In the genomic region with DNA sequence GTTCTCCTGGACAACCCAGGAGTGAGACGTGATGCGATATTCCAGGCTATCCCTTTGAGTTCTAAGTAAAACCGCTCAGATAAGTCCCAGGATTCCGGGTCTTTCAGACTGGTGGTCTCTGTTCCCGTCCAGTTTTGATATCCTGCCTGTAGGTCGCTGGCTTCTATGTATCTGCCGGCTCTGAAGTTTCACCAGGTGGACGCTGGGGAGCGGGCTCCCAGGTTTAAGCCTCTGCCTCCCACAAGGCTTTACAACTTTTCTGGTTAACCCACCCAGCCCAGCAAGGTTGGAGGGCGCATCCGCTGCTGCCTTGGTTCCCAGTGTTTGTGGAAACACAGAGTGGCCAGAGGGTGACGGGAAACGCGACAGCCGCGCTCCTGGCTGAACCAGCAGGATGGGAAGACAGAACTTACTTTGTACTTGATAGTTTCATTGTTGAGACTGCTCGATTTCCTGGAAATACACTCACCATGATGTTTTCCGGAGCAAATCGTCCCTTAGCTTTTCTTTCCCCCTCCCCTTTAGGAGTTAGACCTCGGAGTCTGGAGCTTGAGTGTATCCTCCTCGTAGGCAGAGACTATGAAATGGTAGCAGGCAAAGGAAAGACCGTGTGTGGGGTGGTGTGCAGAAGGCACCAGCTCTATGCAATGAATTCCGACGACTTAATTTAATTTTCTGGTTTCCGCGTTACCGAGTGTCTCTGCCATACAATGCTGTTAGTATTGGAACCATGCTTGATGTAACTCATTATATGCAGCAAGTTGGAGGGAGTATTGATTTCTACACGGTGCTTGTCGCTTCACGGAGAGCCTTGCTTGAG, we compare ENCODE assay signal across 8 mouse cellular contexts. TPM values are rescaled to one million over a fixed set of nuclear protein-coding genes. Genes with fewer than 3 reads are reported as not detected.
DNase-seq lines count a peak whose midpoint lies in the region; ATAC-seq and TF ChIP-seq lines count a peak whose summit lies in the region.

No protein-coding gene starts in this region.

- peak; percentile 45 for TF ChIP-seq CTCF in midbrain, postnatal 0 days (IDR thresholded peaks at IDR 0.05)

- peak overlapping the region; percentile 81 for H3K4me3 ChIP-seq in hindbrain, embryonic 16.5 days (ENCODE audit: low read length)
- H3K4me3 ChIP-seq in limb, embryonic 15.5 days = peak overlapping the region; percentile 71
- peak overlapping the region; percentile 66 for H3K4me3 ChIP-seq in midbrain, postnatal 0 days (ENCODE audit: low read depth, low read length)

- no peak for ATAC-seq in hindbrain, embryonic 16.5 days
- no peak for ATAC-seq in limb, embryonic 15.5 days (ENCODE audit: insufficient number of reproducible peaks, low FRiP score, low TSS enrichment, low read depth)
- ATAC-seq in midbrain, postnatal 0 days (ENCODE audit: low FRiP score) = no peak

- H3K4me2 ChIP-seq in hindbrain, embryonic 16.5 days (ENCODE audit: low read length) = peak overlapping the region; percentile 84
- peak overlapping the region; percentile 85 for H3K4me2 ChIP-seq in limb, embryonic 15.5 days
- peak overlapping the region; percentile 90 for H3K4me2 ChIP-seq in midbrain, postnatal 0 days (ENCODE audit: low read depth, low read length, poor library complexity, severe bottlenecking)

- H3K27ac ChIP-seq in hindbrain, embryonic 16.5 days (ENCODE audit: low read depth, low read length) = peak overlapping the region; percentile 92
- peak overlapping the region; percentile 92; the same call in 1 of the 2 replicates for H3K27ac ChIP-seq in limb, embryonic 15.5 days
- H3K27ac ChIP-seq in midbrain, postnatal 0 days (ENCODE audit: low read depth, low read length) = peak overlapping the region; percentile 72; the same call in 1 of the 2 replicates

- peak; percentile 2 to 10 for DNase-seq in cerebellum, adult 18-20 months
- no peak for DNase-seq in cerebellum, adult 9-10 months
- peak; percentile 32 for DNase-seq in brain, adult 2 months (ENCODE audit: low read depth, low spot score)
- DNase-seq in gastrocnemius, postnatal 10 days = peak; percentile 25
- DNase-seq in midbrain, postnatal 0 days (ENCODE audit: low spot score) = peak; percentile 46
- DNase-seq in urinary bladder, postnatal 36 days (ENCODE audit: low spot score in 2 of 2) = peak; percentile 17 to 25

- H3K36me3 ChIP-seq in hindbrain, embryonic 16.5 days (ENCODE audit: control insufficient read depth, insufficient read depth, low read length) = no peaks in the 10 kb centered on the region
- no peaks in the 10 kb centered on the region for H3K36me3 ChIP-seq in limb, embryonic 15.5 days
- H3K36me3 ChIP-seq in midbrain, postnatal 0 days (ENCODE audit: insufficient read depth, low read length) = no peaks in the 10 kb centered on the region

- H3K9ac ChIP-seq in hindbrain, embryonic 16.5 days (ENCODE audit: low read depth, low read length) = peak overlapping the region; percentile 85
- peak overlapping the region; percentile 77 for H3K9ac ChIP-seq in limb, embryonic 15.5 days
- H3K9ac ChIP-seq in midbrain, postnatal 0 days (replicated peaks; ENCODE audit: low read length, poor library complexity, severe bottlenecking) = peak overlapping the region; percentile 62

- no peaks in the 10 kb centered on the region for H3K9me3 ChIP-seq in hindbrain, embryonic 16.5 days (ENCODE audit: control insufficient read depth, low read length)
- H3K9me3 ChIP-seq in limb, embryonic 15.5 days = no peaks in the 10 kb centered on the region
- no peaks in the 10 kb centered on the region for H3K9me3 ChIP-seq in midbrain, postnatal 0 days (ENCODE audit: low read length)

- no peaks in the 10 kb centered on the region for H3K27me3 ChIP-seq in hindbrain, embryonic 16.5 days (replicated peaks; ENCODE audit: control insufficient read depth, insufficient read depth, low read length)
- H3K27me3 ChIP-seq in limb, embryonic 15.5 days = no peaks in the 10 kb centered on the region; the same call in 1 of the 2 replicates
- no peaks in the 10 kb centered on the region for H3K27me3 ChIP-seq in midbrain, postnatal 0 days (ENCODE audit: insufficient read depth, low read length)

- no peaks in the 10 kb centered on the region for H3K4me1 ChIP-seq in hindbrain, embryonic 16.5 days (ENCODE audit: control insufficient read depth, insufficient read depth, low read depth, low read length)
- peaks cover 5% of the 10 kb centered on the region; the same call in 1 of the 2 replicates for H3K4me1 ChIP-seq in limb, embryonic 15.5 days
- peaks cover 2% of the 10 kb centered on the region; the same call in 1 of the 2 replicates for H3K4me1 ChIP-seq in midbrain, postnatal 0 days (ENCODE audit: insufficient read depth, low read length)

- WGBS in hindbrain, embryonic 16.5 days = under 1% methylated on average over 30 of the region's 30 CpGs
- WGBS in limb, embryonic 15.5 days = 1% methylated on average over 30 of the region's 30 CpGs
- 1% methylated on average over 30 of the region's 30 CpGs for WGBS in midbrain, postnatal 0 days

RNA-seq across cellular contexts. Expression of a gene that starts 1.6 kb away (rescaled TPM):
- 10 to 100 TPM in 1 of 2 experiments, 1 to 10 TPM in 1; 9.4 to 14.2 TPM for total RNA-seq in gastrocnemius, postnatal 10 days (2021)
- 29.4 and 30.2 TPM in 2 replicates for polyA plus RNA-seq in hindbrain, embryonic 16.5 days (2015; fragmentation: Nextera tagmentation; extraction: Ambion mirVana)
- polyA plus RNA-seq in limb, embryonic 15.5 days (2015; fragmentation: Nextera tagmentation; extraction: Ambion mirVana) = 23.4 and 25.1 TPM in 2 replicates
- total RNA-seq in midbrain, postnatal 0 days (2014; rRNA removed) = 43.4 and 51.6 TPM in 2 replicates
- 20.3 and 25.4 TPM in 2 replicates for polyA plus RNA-seq in midbrain, postnatal 0 days (2015; fragmentation: Nextera tagmentation; extraction: Ambion mirVana)
